Mouse (Mus musculus) stomach, postnatal 0 days (tissue): ENCODE measurements around the gene Uba52. TPM values are rescaled to one million over a fixed set of nuclear protein-coding genes. Genes with fewer than 3 reads are reported as not detected.

ENCODE experiments used
- ATAC-seq: fragments of 200-750 bp; cut with Nextera tagmentation; 2 replicates; pipeline ENCODE4 v1.8.0; 2017; ENCODE audit not compliant: low FRiP score, low TSS enrichment
- DNase-seq: peaks from one replicate; pipeline ENCODE4 v3.0.0-alpha.2; 2016; ENCODE audit warnings: low spot score
- H3K27ac ChIP-seq: fragments of 300-500 bp; sonication (generic); replicated peaks from 2 replicates; pipeline ENCODE4 v1.5.1; 2014; ENCODE audit warnings: mild to moderate bottlenecking, control low read depth
- H3K27me3 ChIP-seq: fragments of 300-500 bp; sonication (generic); 2 replicates; pipeline ENCODE4 v1.6.1; 2014; ENCODE audit warnings: low read length; ENCODE audit not compliant: control insufficient read depth, insufficient read depth
- H3K36me3 ChIP-seq: fragments of 300-500 bp; sonication (generic); 2 replicates; pipeline ENCODE4 v1.6.1; 2014; ENCODE audit warnings: low read length, mixed read lengths; ENCODE audit not compliant: control insufficient read depth, insufficient read depth
- H3K4me1 ChIP-seq: fragments of 300-500 bp; sonication (generic); replicated peaks from 2 replicates; pipeline ENCODE4 v1.6.1; 2014; ENCODE audit warnings: antibody characterized with exemption; ENCODE audit not compliant: control insufficient read depth, insufficient read depth
- H3K4me2 ChIP-seq: fragments of 300-500 bp; sonication (generic); replicated peaks from 2 replicates; pipeline ENCODE4 v1.6.1; 2014; ENCODE audit warnings: low read depth, mild to moderate bottlenecking, control low read depth, moderate library complexity
- H3K4me3 ChIP-seq: fragments of 300-500 bp; sonication (generic); 2 replicates; pipeline ENCODE4 v1.5.1; 2014; ENCODE audit warnings: low read depth, low read length, control low read depth
- H3K9ac ChIP-seq: fragments of 300-500 bp; sonication (generic); 2 replicates; pipeline ENCODE4 v1.6.1; 2014; ENCODE audit warnings: mild to moderate bottlenecking, low read length, control low read depth, mixed read lengths
- H3K9me3 ChIP-seq: fragments of 300-500 bp; sonication (generic); 2 replicates; pipeline ENCODE4 v1.6.1; 2016; ENCODE audit warnings: low read length; ENCODE audit not compliant: control insufficient read depth
- CTCF ChIP-seq: IDR thresholded peaks from 2 replicates; pipeline ENCODE4 v1.5.1; 2016; ENCODE audit warnings: antibody characterized with exemption, low read depth, mild to moderate bottlenecking, moderate library complexity
- EP300 ChIP-seq: optimal IDR thresholded peaks from 2 replicates; pipeline ENCODE3; 2016; ENCODE audit warnings: antibody characterized with exemption
- WGBS: fragments of 180-500 bp; shearing (Covaris S2); extraction: QIAGEN DNeasy Blood & Tissue Kit; methylation state at CpG from one replicate; pipeline ENCODE4 v1.1.7; 2014; 5-methylcytosine and 5-hydroxymethylcytosine counted together
- polyA plus RNA-seq: library from polyadenylated mRNA; unstranded; fragments of >200 nt; fragmentation: Nextera tagmentation; extraction: Ambion mirVana; gene quantifications from 2 replicates; pipeline ENCODE4 v1.2.1, GENCODE M21; 2015

The Uba52 gene
- polyA plus RNA-seq, 1 experiment from 2014 or later, result 966 TPM

- Histone ChIP-seq H3K36me3 (peaks cover 9% of the 10 kb centered on the region), H3K4me1 (no peaks in the 10 kb centered on the region; the same call in 1 of the 2 replicates), H3K4me2 (peak overlapping the region; percentile 95), H3K4me3 (peak overlapping the region; percentile 87), H3K27ac (peak overlapping the region; percentile 97), H3K9me3 (no peaks in the 10 kb centered on the region), H3K9ac (peak overlapping the region; percentile 89), H3K27me3 (no peaks in the 10 kb centered on the region)
- TF ChIP-seq CTCF, result no peak; the same call in none of the 2 replicates
- no peak for TF ChIP-seq EP300
- ATAC-seq (peak; percentile 75), DNase-seq (peak; percentile 100)
- WGBS, result under 1% methylated on average over 32 of the region's 32 CpGs
Measured at GRCm38 (mm10) chr8:70538633-70539076, 28.1 kb upstream of the Uba52 start.

- TF ChIP-seq EP300 (no peak), CTCF (no peak)
- peak; percentile 74 for DNase-seq
- H3K27ac ChIP-seq, result peak overlapping the region; percentile 97
- peak overlapping the region; percentile 65 for H3K9ac ChIP-seq
- ATAC-seq, result peak; percentile 41
- H3K4me3 ChIP-seq, result peak overlapping the region; percentile 87
- no peaks in the 10 kb centered on the region for H3K27me3 ChIP-seq
- H3K4me2 ChIP-seq, result peak overlapping the region; percentile 95
- 8% methylated on average over 24 of the region's 24 CpGs for WGBS
- H3K9me3 ChIP-seq, result no peaks in the 10 kb centered on the region
- no peaks in the 10 kb centered on the region; the same call in 1 of the 2 replicates for H3K4me1 ChIP-seq
- peaks cover 11% of the 10 kb centered on the region for H3K36me3 ChIP-seq
Measured at GRCm38 (mm10) chr8:70538024-70538579, 27.5 kb upstream of the Uba52 start.

- no peak for TF ChIP-seq CTCF
- TF ChIP-seq EP300, result no peak
- Histone ChIP-seq H3K27me3 (no peaks in the 10 kb centered on the region), H3K9me3 (no peaks in the 10 kb centered on the region), H3K4me2 (no peak overlapping the region), H3K4me1 (no peaks in the 10 kb centered on the region; the same call in 1 of the 2 replicates), H3K36me3 (peaks cover 27% of the 10 kb centered on the region), H3K27ac (no peak overlapping the region), H3K9ac (no peak overlapping the region), H3K4me3 (no peak overlapping the region)
- ATAC-seq (no peak), DNase-seq (no peak)
- 89% methylated on average over 2 of the region's 2 CpGs for WGBS
Measured at GRCm38 (mm10) chr8:70535701-70536100, 25.1 kb upstream of the Uba52 start.

DNA sequence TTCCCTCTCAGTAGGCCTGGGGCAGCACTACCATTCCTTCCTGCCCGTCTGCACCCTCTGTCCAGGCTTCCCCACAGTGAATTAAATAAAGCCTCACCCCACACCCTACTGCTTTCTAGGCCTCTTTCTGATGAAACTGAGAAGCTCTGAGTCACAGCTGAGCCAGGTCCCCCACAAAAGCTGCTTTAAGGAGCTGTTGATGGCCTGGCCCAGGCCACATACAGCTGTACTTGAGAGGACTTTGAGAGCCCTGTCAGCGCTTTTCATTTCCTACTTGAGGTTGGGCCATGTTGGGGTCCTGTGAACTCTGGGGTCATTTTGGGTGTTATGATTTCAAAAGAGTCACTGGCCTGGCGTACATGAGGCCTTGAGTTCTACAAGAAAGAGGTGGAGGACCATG lies 24.6 kb upstream of the Uba52 start:
- no peak for TF ChIP-seq CTCF
- no peak for TF ChIP-seq EP300
- H3K4me2 ChIP-seq, result no peak overlapping the region
- no peak overlapping the region for H3K27ac ChIP-seq
- ATAC-seq, result no peak
- no peaks in the 10 kb centered on the region for H3K27me3 ChIP-seq
- 88% methylated on average over 3 of the region's 3 CpGs for WGBS
- DNase-seq, result no peak
- H3K9me3 ChIP-seq, result no peaks in the 10 kb centered on the region
- no peak overlapping the region for H3K9ac ChIP-seq
- H3K4me1 ChIP-seq, result no peaks in the 10 kb centered on the region
- peaks cover 27% of the 10 kb centered on the region for H3K36me3 ChIP-seq
- H3K4me3 ChIP-seq, result no peak overlapping the region

DNA sequence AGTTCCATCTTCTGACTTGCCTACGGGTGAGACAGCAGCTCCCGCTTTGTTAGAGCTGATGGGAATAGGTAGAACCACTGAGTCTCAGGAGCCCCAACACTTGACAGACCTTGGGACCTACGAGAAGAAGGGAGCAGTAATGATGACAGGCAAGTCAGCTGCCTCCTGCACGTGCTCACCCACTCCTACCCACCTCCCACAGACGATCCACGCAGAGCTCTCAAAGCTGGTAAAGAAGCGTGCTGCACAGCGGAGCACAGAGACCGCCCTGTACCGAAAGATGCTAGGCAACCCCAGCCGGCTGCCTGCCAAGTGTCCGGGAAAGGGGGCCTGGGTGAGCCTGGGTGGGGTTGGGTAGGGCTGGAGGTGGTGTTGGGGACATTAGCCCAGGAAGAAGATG lies 23.7 kb upstream of the Uba52 start:
- peaks cover 27% of the 10 kb centered on the region for H3K36me3 ChIP-seq
- 89% methylated on average over 12 of the region's 12 CpGs for WGBS
- TF ChIP-seq EP300, result no peak
- no peak for TF ChIP-seq CTCF

DNA sequence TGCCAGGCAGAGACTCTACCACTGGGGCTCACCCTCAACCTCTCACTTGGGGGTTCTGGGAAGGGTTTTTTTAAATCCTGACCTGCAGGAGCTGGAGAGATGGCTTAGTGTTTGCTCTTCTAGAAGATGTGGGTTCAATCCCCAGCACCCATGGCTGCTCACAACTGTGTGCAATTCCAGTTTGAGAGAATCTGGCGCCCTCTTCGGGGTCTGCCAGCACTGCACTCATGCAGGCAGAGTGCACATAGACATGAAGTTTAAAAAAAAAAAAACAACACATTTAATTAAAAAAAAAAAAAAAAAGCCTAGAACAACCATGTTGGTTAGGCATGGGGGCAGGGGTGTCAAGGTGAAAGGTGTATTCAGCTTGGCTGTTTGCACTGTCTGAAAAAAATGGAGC lies 19.7 kb upstream of the Uba52 start:
- peaks cover 5% of the 10 kb centered on the region for H3K4me1 ChIP-seq
- WGBS, result 94% methylated on average over 2 of the region's 2 CpGs
- no peaks in the 10 kb centered on the region for H3K27me3 ChIP-seq
- no peaks in the 10 kb centered on the region for H3K9me3 ChIP-seq
- ATAC-seq, result no peak
- H3K4me3 ChIP-seq, result no peak overlapping the region
- DNase-seq, result no peak
- H3K27ac ChIP-seq, result no peak overlapping the region
- H3K4me2 ChIP-seq, result no peak overlapping the region
- peaks cover 23% of the 10 kb centered on the region for H3K36me3 ChIP-seq
- TF ChIP-seq CTCF, result peak; percentile 27; the same call in 1 of the 2 replicates
- no peak for TF ChIP-seq EP300
- H3K9ac ChIP-seq, result no peak overlapping the region

More for the DNA sequence above, 23.7 kb upstream of the Uba52 start:
- Histone ChIP-seq H3K4me3 (no peak overlapping the region), H3K4me2 (no peak overlapping the region), H3K27ac (no peak overlapping the region), H3K4me1 (no peaks in the 10 kb centered on the region), H3K27me3 (no peaks in the 10 kb centered on the region), H3K9ac (no peak overlapping the region), H3K9me3 (no peaks in the 10 kb centered on the region)
- DNase-seq, result no peak
- ATAC-seq, result no peak
